ENCODE assay signal across 16 mouse cellular contexts in genomic region chr3:137897685-137898084, GRCm38 (mm10).
"Had no signal": no experiment of that assay in that cellular context is flagged by ENCODE, and none has a peak within 500 bp of the region (broad histone marks: within the 10 kb centered on the region; RNA-seq: fewer than 3 reads in every experiment).

No protein-coding gene starts in this region.

- DNase-seq: gastrocnemius, adult 2 months; gastrocnemius, postnatal 10 days; gastrocnemius, postnatal 25 days; heart, adult 18-20 months; heart, postnatal 10 days; kidney, adult 11 months; kidney, adult 2 months; kidney, adult 9 months; kidney, postnatal 14 days; kidney, postnatal 36 days; layer of hippocampus, adult 9-11 months; layer of hippocampus, postnatal 36 days; liver; liver, embryonic 13.5 days had no signal

- ATAC-seq: hindbrain, postnatal 0 days; intestine, embryonic 16.5 days had no signal
